Mouse (Mus musculus) skeletal muscle tissue, adult 2 months (tissue): ENCODE measurements around the gene Ptk7.

Experiments
- DNase-seq: peaks from one replicate; pipeline ENCODE4 v3.0.0-alpha.2; 2012; ENCODE audit warnings: low read depth, low spot score

The Ptk7 gene

DNA sequence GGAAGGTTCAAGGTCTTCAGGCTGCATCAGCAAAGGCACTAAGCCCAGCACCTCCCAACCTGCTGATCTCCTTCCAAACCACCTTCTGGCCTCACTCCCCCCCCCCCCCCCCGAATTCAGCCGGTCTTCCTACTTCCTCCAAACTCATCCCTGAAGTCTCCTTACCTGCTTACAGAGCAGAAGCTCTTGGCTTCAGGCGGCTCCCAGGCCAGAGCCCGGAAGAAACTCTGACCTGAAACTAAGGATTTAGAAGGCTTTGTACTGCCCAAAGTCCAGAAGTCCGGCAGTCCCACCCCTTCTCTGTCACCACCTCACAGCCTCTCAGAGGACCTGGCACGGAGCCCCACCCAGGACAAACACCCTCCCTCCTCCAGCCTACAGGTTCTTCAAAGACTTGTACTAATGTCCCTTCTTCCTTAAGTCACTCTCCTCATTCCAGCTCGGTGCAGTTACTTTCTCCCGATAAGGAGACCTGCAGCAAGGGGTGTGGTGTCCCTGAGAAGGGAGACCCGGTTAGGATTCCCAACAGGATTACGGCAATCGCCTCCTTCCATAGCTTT is 15.7 kb upstream of the Ptk7 start:
- DNase-seq, result no peak

- no peak for DNase-seq
Measured at GRCm38 (mm10) chr17:46644152-46644805, 15.0 kb upstream of the Ptk7 start.

DNA sequence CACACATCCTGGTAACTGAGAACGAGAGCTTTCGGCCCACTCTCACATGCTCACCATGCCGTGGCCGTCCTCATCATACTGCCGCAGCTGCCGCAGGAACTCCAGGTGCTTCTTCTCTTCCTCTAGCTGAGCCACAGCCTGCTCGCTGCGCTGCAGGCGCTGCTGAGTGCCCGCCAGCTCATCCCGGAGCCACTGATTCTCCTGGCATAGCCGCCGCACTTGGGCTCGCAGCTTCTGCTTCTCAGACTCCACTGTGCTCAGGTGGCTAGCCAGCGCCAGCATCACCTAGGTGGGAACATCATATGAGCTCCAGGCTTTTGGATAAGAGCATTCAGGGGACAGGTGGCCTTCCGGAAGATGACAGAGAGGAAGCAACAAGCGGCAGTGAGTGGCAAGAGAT is 12.8 kb upstream of the Ptk7 start:
- DNase-seq, result no peak

DNA sequence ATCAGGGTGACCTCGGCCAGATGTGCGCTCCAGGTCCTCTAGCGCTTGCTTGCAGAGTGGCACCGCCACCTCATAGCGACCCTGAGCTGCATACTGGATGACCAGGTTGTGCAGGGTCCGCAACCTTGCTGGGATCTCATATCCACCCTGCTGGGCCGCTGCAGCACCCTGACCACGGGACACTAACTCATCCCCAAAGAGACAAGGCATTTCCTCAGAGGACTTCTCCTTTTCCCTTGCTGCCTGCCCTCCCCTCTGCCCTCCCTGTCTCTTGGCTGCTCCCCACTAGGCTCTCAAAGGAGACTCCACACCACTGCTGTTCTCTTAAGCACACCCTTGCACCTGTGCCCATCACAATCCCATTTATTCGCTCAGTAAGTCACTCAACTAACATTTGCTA is 10.6 kb upstream of the Ptk7 start:
- DNase-seq, result no peak

DNA sequence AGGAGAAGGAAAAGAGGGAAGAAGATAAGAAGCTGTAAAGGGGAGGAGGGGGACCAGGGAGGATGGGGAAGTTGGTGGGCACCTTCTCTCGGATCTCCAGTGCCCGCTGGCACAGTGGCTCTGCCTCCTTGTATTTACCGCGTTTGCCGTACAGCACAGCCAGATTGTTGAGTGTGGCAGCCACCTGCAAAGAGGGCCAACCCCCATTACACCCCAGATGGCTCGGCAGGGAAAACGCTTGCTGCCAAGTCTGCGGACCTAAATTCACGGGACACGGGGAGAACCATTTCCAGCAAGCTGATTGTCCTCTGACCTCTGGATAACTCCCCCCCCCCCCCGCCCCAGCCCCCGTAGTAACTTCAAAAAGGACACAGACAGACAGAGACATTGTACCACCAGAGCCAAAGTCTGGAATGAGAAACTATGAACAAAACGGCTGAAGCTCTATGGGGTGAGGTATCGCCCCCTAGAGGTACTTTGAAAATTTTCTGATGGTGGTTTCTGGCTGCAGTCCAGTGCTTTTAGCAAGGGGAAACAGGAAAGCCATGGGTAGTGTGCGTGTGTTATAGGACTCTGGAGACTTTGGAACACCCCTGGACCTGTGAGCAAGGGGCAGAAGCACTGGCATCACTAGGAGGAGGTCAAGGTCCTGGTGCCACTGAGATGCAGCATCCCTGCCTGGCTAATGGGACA is 7.7 kb upstream of the Ptk7 start:
- peak; percentile 49 for DNase-seq

GRCm38 (mm10) chr17:46629685-46630441 is 559 bp upstream of the Ptk7 start:
- no peak for DNase-seq

GRCm38 (mm10) chr17:46628471-46628790 is 873 bp downstream of the Ptk7 start:
- DNase-seq, result no peak

DNA sequence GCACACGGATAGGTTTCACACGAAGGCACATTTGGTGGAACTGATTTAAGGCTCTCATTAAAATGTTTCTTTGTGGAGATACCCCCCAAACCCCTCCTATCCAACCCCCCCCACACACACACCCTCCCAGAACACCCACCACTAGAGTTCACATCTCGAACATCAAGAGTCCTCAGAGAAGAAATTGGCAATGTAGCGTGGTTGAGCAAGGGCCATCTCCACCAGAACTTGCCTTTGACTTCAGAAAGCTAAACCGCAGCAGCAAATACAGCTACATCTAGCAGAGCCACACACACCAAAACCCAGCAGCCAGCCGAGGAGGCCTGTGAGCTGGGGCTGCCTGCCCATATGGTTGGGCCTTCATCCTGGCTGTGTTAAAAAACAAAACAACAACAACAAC is 1.9 kb downstream of the Ptk7 start:
- DNase-seq, result no peak

DNA sequence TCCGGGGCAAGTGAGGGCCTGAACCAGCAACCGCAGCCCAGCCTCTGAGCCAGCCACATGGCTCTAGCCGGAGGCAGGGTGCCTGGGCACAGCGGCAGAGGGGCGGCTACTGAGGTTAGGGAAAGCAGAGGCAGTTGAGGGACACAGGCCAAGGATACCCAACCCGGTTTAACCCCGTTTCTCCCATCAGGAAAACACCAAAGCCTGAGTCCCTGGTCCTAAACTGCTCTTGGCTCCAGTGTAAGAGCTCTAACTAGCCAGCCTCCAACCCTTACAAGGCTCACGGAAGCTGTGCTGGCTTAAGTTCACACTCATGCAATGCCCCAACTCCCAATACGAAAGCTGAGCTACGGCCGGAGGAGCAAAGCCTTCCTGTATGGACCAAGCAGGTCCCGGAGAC is 4.7 kb downstream of the Ptk7 start:
- no peak for DNase-seq

GRCm38 (mm10) chr17:46623819-46624557 is 5.3 kb downstream of the Ptk7 start:
- no peak for DNase-seq

GRCm38 (mm10) chr17:46622269-46622668 is 7.0 kb downstream of the Ptk7 start:
- no peak for DNase-seq

GRCm38 (mm10) chr17:46621324-46621723 is 8.0 kb downstream of the Ptk7 start:
- DNase-seq, result no peak

DNA sequence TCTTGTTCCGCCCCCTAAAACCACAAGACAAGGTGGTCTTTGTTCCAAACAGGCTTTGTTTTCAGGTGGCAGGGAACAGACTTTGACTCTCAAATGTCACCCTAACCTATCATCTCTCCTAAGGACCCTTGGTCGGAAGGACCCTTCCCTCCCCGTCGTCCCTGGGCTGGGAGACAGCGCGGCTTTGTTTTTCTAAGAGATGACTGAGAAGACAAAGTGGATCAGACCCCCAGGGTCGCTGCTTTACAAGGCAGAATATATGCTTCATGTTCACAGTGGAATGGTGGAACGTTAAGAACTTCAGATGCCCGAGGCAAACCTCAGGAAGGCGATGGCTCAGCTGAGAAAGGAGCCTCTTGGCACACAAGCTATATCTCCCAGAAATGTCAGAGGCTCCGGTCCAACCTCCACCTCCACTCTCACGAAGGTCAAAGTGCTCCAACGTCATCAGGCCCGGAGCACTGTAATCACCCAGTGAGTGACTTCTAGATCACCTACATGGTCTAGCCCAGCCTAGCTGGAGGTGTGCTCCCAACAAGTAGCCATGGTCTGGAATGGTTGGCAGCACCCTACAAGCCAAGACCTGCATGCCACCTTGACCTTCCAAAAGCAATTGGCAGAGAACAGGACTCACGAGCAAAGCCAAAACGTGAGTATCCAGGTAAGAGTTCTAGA is 9.5 kb downstream of the Ptk7 start:
- DNase-seq, result no peak

- DNase-seq, result no peak
Measured at GRCm38 (mm10) chr17:46618769-46619682, 10.3 kb downstream of the Ptk7 start.

GRCm38 (mm10) chr17:46618394-46618768 is 10.9 kb downstream of the Ptk7 start:
- DNase-seq, result no peak

GRCm38 (mm10) chr17:46617799-46618198 is 11.5 kb downstream of the Ptk7 start:
- no peak for DNase-seq

DNA sequence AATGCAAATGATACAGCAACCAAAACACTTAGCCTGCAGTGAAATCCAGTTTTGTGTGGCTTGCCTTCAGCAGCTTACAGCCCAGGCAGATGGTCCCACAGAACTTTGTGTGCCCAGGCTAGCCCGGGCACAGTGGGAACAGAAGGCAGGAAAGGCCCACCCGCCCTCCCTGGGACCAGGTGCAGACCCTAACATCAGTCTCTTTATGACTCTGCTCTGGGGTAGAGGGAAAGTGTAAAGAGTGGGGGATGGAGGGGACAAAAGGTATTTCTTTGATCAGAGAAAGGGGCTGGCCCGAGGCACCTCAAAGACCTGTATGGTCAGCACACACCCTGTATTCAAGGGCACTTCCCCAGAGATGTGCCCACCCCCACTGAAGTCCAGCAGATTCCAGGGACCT is 16.1 kb downstream of the Ptk7 start:
- no peak for DNase-seq

- DNase-seq, result no peak
Measured at GRCm38 (mm10) chr17:46612820-46613219, 16.5 kb downstream of the Ptk7 start.

GRCm38 (mm10) chr17:46612189-46612588 is 17.1 kb downstream of the Ptk7 start:
- DNase-seq, result no peak

DNA sequence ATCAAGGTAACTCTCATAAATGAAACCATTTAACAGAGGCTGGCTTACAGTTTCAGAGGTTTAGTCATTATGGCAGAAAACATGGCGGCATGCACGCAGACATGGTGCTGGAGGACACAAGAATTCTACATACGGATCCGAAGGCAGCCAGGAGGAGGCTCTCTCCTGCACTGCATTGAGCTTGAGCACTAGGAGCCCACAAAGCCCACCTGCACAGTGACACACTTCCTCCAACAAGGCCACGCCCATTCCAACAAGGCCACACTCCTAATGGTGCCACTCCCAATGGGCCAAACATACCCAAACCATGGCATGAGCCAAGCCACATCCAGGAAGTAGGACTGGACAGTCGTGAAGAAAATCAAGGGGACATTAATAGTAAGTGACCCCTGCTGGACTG is 18.0 kb downstream of the Ptk7 start:
- no peak for DNase-seq
